Mouse (Mus musculus) regulatory T cell (primary cell): ENCODE data around the gene Ipcef1.

ENCODE experiments used
- in situ Hi-C: fragments of 300-600 bp; cut with MboI, MseI; formaldehyde crosslinking; loops from one replicate; pipeline ENCODE4 v1.15.1; 2025; ENCODE audit warnings: high pct_unique_total_duplicates

Gene Ipcef1

GRCm38 (mm10) chr10:7052315-7053017 lies at the start of gene Ipcef1:
Ipcef1 (minus strand) TSS chr10:7052478.
- in situ Hi-C loops = no loop called here

GRCm38 (mm10) chr10:7077971-7078370 lies 25.7 kb upstream of the Ipcef1 start:
- in situ Hi-C loops = loop anchor here (10.0 kb wide), 1 partner anchor 1043 kb away; no protein-coding TSS in a partner anchor

- in situ Hi-C loops = loop anchor here (10.0 kb wide), 1 partner anchor 1043 kb away; no protein-coding TSS in a partner anchor
These were observed 25.1 kb upstream of the Ipcef1 start for GRCm38 (mm10) chr10:7077389-7077808.

- in situ Hi-C loops = loop anchor here (10.0 kb wide), 1 partner anchor 1042 kb away; no protein-coding TSS in a partner anchor
These were observed 24.5 kb upstream of the Ipcef1 start for GRCm38 (mm10) chr10:7076662-7077211.

- in situ Hi-C loops = loop anchor here (10.0 kb wide), 1 partner anchor 1041 kb away; no protein-coding TSS in a partner anchor
These were observed 23.9 kb upstream of the Ipcef1 start for GRCm38 (mm10) chr10:7076201-7076600.

- in situ Hi-C loops = loop anchor here (10.0 kb wide), 1 partner anchor 1041 kb away; no protein-coding TSS in a partner anchor
These were observed 23.4 kb upstream of the Ipcef1 start for GRCm38 (mm10) chr10:7075661-7076060.

- in situ Hi-C loops = loop anchor here (10.0 kb wide), 1 partner anchor 1039 kb away; no protein-coding TSS in a partner anchor
These were observed 22.0 kb upstream of the Ipcef1 start for GRCm38 (mm10) chr10:7074231-7074630.

GRCm38 (mm10) chr10:7070924-7071323 lies 18.6 kb upstream of the Ipcef1 start:
- in situ Hi-C loops = loop anchor here (10.0 kb wide), 1 partner anchor 1036 kb away; no protein-coding TSS in a partner anchor

GRCm38 (mm10) chr10:7070100-7070835 lies 18.0 kb upstream of the Ipcef1 start:
- in situ Hi-C loops = loop anchor here (10.0 kb wide), 1 partner anchor 1035 kb away; no protein-coding TSS in a partner anchor

GRCm38 (mm10) chr10:7069090-7069489 lies 16.8 kb upstream of the Ipcef1 start:
- in situ Hi-C loops = loop anchor here (5.0 kb wide), 1 partner anchor 187 kb away; no protein-coding TSS in a partner anchor

- in situ Hi-C loops = loop anchor here (5.0 kb wide), 1 partner anchor 186 kb away; no protein-coding TSS in a partner anchor
These were observed 16.3 kb upstream of the Ipcef1 start for GRCm38 (mm10) chr10:7068608-7069007.

GRCm38 (mm10) chr10:7063752-7064457 lies 11.6 kb upstream of the Ipcef1 start:
- in situ Hi-C loops = no loop called here

GRCm38 (mm10) chr10:7062993-7063392 lies 10.7 kb upstream of the Ipcef1 start:
- in situ Hi-C loops = no loop called here

- in situ Hi-C loops = no loop called here
These were observed 8.0 kb upstream of the Ipcef1 start for GRCm38 (mm10) chr10:7060326-7060725.

GRCm38 (mm10) chr10:7057546-7057945 lies 5.3 kb upstream of the Ipcef1 start:
- in situ Hi-C loops = no loop called here

- in situ Hi-C loops = no loop called here
These were observed 2.4 kb upstream of the Ipcef1 start for GRCm38 (mm10) chr10:7054560-7055205.

- in situ Hi-C loops = no loop called here
These were observed 2.4 kb downstream of the Ipcef1 start for GRCm38 (mm10) chr10:7049901-7050300.

GRCm38 (mm10) chr10:7047919-7048291 lies 4.4 kb downstream of the Ipcef1 start:
- in situ Hi-C loops = no loop called here

- in situ Hi-C loops = no loop called here
These were observed 4.9 kb downstream of the Ipcef1 start for GRCm38 (mm10) chr10:7047288-7047918.

GRCm38 (mm10) chr10:7043896-7044295 lies 8.4 kb downstream of the Ipcef1 start:
- in situ Hi-C loops = no loop called here
